ENCODE assay signal across 8 mouse cellular contexts in genomic region chr7:3629030-3629429, GRCm38 (mm10). TPM values are rescaled to one million over a fixed set of nuclear protein-coding genes. Genes with fewer than 3 reads are reported as not detected.
DNase-seq lines count a peak whose midpoint lies in the region; ATAC-seq and TF ChIP-seq lines count a peak whose summit lies in the region.

No protein-coding gene starts in this region.

- WGBS in heart, embryonic 13.5 days = 29% methylated on average over 4 of the region's 4 CpGs
- 31% methylated on average over 4 of the region's 4 CpGs for WGBS in bone marrow, adult 2 months
- 26% methylated on average over 4 of the region's 4 CpGs for WGBS in heart, embryonic 16.5 days
- 42% methylated on average over 4 of the region's 4 CpGs for WGBS in midbrain, embryonic 10.5 days

- intact Hi-C loops in heart, postnatal 25 days (cut with DNase I) = no loop called here

- TF ChIP-seq CTCF in bone marrow, adult 2 months (IDR thresholded peaks at IDR 0.05; ENCODE audit: control insufficient read depth, insufficient read depth, low read length) = no peak

- peak overlapping the region; percentile 92 for H3K9ac ChIP-seq in heart, embryonic 13.5 days
- H3K9ac ChIP-seq in heart, embryonic 16.5 days (ENCODE audit: low read length) = peak overlapping the region; percentile 78

- H3K36me3 ChIP-seq in heart, embryonic 13.5 days = peaks cover 65% of the 10 kb centered on the region
- H3K36me3 ChIP-seq in heart, embryonic 16.5 days (ENCODE audit: control insufficient read depth, insufficient read depth) = peaks cover 13% of the 10 kb centered on the region
- peaks cover 56% of the 10 kb centered on the region for H3K36me3 ChIP-seq in midbrain, embryonic 10.5 days

- no peaks in the 10 kb centered on the region for H3K9me3 ChIP-seq in heart, embryonic 13.5 days
- no peaks in the 10 kb centered on the region for H3K9me3 ChIP-seq in heart, embryonic 16.5 days (replicated peaks; ENCODE audit: control insufficient read depth, low read length)
- H3K9me3 ChIP-seq in midbrain, embryonic 10.5 days (replicated peaks) = no peaks in the 10 kb centered on the region

- peak overlapping the region; percentile 86; the same call in 1 of the 2 replicates for H3K27ac ChIP-seq in heart, embryonic 13.5 days (replicated peaks)
- peak overlapping the region; percentile 76; the same call in 1 of the 2 replicates for H3K27ac ChIP-seq in bone marrow, adult 2 months (ENCODE audit: control insufficient read depth, insufficient read depth, low read depth, low read length, poor library complexity)
- H3K27ac ChIP-seq in heart, embryonic 16.5 days (ENCODE audit: low read length) = no peak overlapping the region
- H3K27ac ChIP-seq in midbrain, embryonic 10.5 days (replicated peaks) = peak overlapping the region; percentile 86

- H3K4me3 ChIP-seq in heart, embryonic 13.5 days = peak overlapping the region; percentile 80
- peak overlapping the region; percentile 86 for H3K4me3 ChIP-seq in bone marrow, adult 2 months (replicated peaks; ENCODE audit: control insufficient read depth, low read depth, low read length)
- peak overlapping the region; percentile 75 for H3K4me3 ChIP-seq in heart, embryonic 16.5 days (ENCODE audit: low read length)
- peak overlapping the region; percentile 78 for H3K4me3 ChIP-seq in midbrain, embryonic 10.5 days

- no peaks in the 10 kb centered on the region for H3K27me3 ChIP-seq in heart, embryonic 13.5 days (replicated peaks)
- H3K27me3 ChIP-seq in heart, embryonic 16.5 days (ENCODE audit: control insufficient read depth, insufficient read depth, low read length) = no peaks in the 10 kb centered on the region
- no peaks in the 10 kb centered on the region for H3K27me3 ChIP-seq in midbrain, embryonic 10.5 days (ENCODE audit: low read depth, poor library complexity, severe bottlenecking)

- H3K4me1 ChIP-seq in heart, embryonic 13.5 days = peaks cover 25% of the 10 kb centered on the region
- H3K4me1 ChIP-seq in bone marrow, adult 2 months (ENCODE audit: control insufficient read depth, insufficient read depth, low read length) = peaks cover 2% of the 10 kb centered on the region
- peaks cover 15% of the 10 kb centered on the region for H3K4me1 ChIP-seq in heart, embryonic 16.5 days (ENCODE audit: control insufficient read depth, insufficient read depth, low read length)
- peaks cover 21% of the 10 kb centered on the region for H3K4me1 ChIP-seq in midbrain, embryonic 10.5 days

- peak overlapping the region; percentile 100 for H3K4me2 ChIP-seq in heart, embryonic 13.5 days
- H3K4me2 ChIP-seq in heart, embryonic 16.5 days (ENCODE audit: low read depth, low read length) = peak overlapping the region; percentile 87

- TF ChIP-seq POLR2A in bone marrow, adult 2 months (IDR thresholded peaks at IDR 0.05; ENCODE audit: borderline replicate concordance, control insufficient read depth, low read depth, low read length) = no peak

- DNase-seq in heart, postnatal 25 days (ENCODE audit: low spot score) = no peak
- no peak for DNase-seq in midbrain, embryonic 10.5 days (ENCODE audit: low spot score)
- DNase-seq in retina, embryonic 14.5 days (ENCODE audit: low spot score) = no peak
- no peak for DNase-seq in adrenal gland, postnatal 36 days
- DNase-seq in adrenal gland, adult 2 months = no peak

- no peak for ATAC-seq in heart, embryonic 13.5 days (ENCODE audit: extremely low read depth, insufficient number of reproducible peaks, low FRiP score, low TSS enrichment)
- ATAC-seq in heart, embryonic 16.5 days (replicated peaks; ENCODE audit: extremely low read depth, insufficient read depth, low FRiP score) = no peak

RNA-seq across cellular contexts. Expression of gene Tfpt, which starts 0.7 kb away (rescaled TPM):
- polyA plus RNA-seq in heart, embryonic 13.5 days (2015; fragmentation: Nextera tagmentation; extraction: Ambion mirVana) = 13.5 and 15.1 TPM in 2 replicates
- total RNA-seq in heart, postnatal 25 days (2021) = 10 to 100 TPM; 16.9 to 20.0 TPM
- 12.2 and 42.0 TPM in 2 replicates for polyA plus RNA-seq in bone marrow, adult 2 months (2011; ENCODE audit: insufficient read depth, insufficient read length, low replicate concordance, missing spikeins)
- 15.6 and 17.0 TPM in 2 replicates for polyA plus RNA-seq in heart, embryonic 16.5 days (2015; fragmentation: Nextera tagmentation; extraction: Ambion mirVana)
- polyA plus RNA-seq in midbrain, embryonic 10.5 days (2016; fragmentation: Nextera tagmentation; extraction: Ambion mirVana) = 30.3 and 30.8 TPM in 2 replicates
- total RNA-seq in adrenal gland, postnatal 36 days (2021) = 10 to 100 TPM; 26.3 to 29.6 TPM
- 10 to 100 TPM; 24.1 to 26.2 TPM for total RNA-seq in adrenal gland, adult 2 months (2021)
- 3.4 and 4.0 TPM in 2 replicates for polyA plus RNA-seq in adrenal gland, adult 2 months (2012; rRNA removed)

RNA-seq across cellular contexts. Expression of gene Prpf31, which starts 0.8 kb away (rescaled TPM):
- 60.9 and 69.9 TPM in 2 replicates for polyA plus RNA-seq in heart, embryonic 13.5 days (2015; fragmentation: Nextera tagmentation; extraction: Ambion mirVana)
- 10 to 100 TPM; 22.2 to 25.1 TPM for total RNA-seq in heart, postnatal 25 days (2021)
- polyA plus RNA-seq in bone marrow, adult 2 months (2011; ENCODE audit: insufficient read depth, insufficient read length, low replicate concordance, missing spikeins) = 26.4 and 45.2 TPM in 2 replicates
- polyA plus RNA-seq in heart, embryonic 16.5 days (2015; fragmentation: Nextera tagmentation; extraction: Ambion mirVana) = 60.8 and 62.2 TPM in 2 replicates
- polyA plus RNA-seq in midbrain, embryonic 10.5 days (2016; fragmentation: Nextera tagmentation; extraction: Ambion mirVana) = 174 and 180 TPM in 2 replicates
- 10 to 100 TPM; 44.8 to 49.5 TPM for total RNA-seq in adrenal gland, postnatal 36 days (2021)
- 10 to 100 TPM; 36.8 to 53.1 TPM for total RNA-seq in adrenal gland, adult 2 months (2021)
- 20.5 and 33.7 TPM in 2 replicates for polyA plus RNA-seq in adrenal gland, adult 2 months (2012; rRNA removed)

RNA-seq across cellular contexts. Expression of gene Ndufa3, which starts 11.9 kb away (rescaled TPM):
- polyA plus RNA-seq in heart, embryonic 13.5 days (2015; fragmentation: Nextera tagmentation; extraction: Ambion mirVana) = 703 and 780 TPM in 2 replicates
- 1,000 to 10,000 TPM; 1,735 to 1,752 TPM for total RNA-seq in heart, postnatal 25 days (2021)
- 372 and 377 TPM in 2 replicates for polyA plus RNA-seq in bone marrow, adult 2 months (2011; ENCODE audit: insufficient read depth, insufficient read length, low replicate concordance, missing spikeins)
- 644 and 753 TPM in 2 replicates for polyA plus RNA-seq in heart, embryonic 16.5 days (2015; fragmentation: Nextera tagmentation; extraction: Ambion mirVana)
- 372 and 423 TPM in 2 replicates for polyA plus RNA-seq in midbrain, embryonic 10.5 days (2016; fragmentation: Nextera tagmentation; extraction: Ambion mirVana)
- 100 to 1,000 TPM; 710 to 713 TPM for total RNA-seq in adrenal gland, postnatal 36 days (2021)
- total RNA-seq in adrenal gland, adult 2 months (2021) = 100 to 1,000 TPM; 829 to 842 TPM
- 217 and 245 TPM in 2 replicates for polyA plus RNA-seq in adrenal gland, adult 2 months (2012; rRNA removed)

RNA-seq across cellular contexts. Expression of gene Oscar, which starts 13.1 kb away (rescaled TPM):
- 0.15 TPM in 1 of 2 replicates, not detected in the other for polyA plus RNA-seq in heart, embryonic 13.5 days (2015; fragmentation: Nextera tagmentation; extraction: Ambion mirVana)
- under 1 TPM; 0.13 to 0.20 TPM for total RNA-seq in heart, postnatal 25 days (2021)
- 1.1 TPM in 1 of 2 replicates, not detected in the other for polyA plus RNA-seq in bone marrow, adult 2 months (2011; ENCODE audit: insufficient read depth, insufficient read length, low replicate concordance, missing spikeins)
- polyA plus RNA-seq in heart, embryonic 16.5 days (2015; fragmentation: Nextera tagmentation; extraction: Ambion mirVana) = 0.27 TPM in 1 of 2 replicates, not detected in the other
- polyA plus RNA-seq in midbrain, embryonic 10.5 days (2016; fragmentation: Nextera tagmentation; extraction: Ambion mirVana) = not detected in 2 replicates
- not detected for total RNA-seq in adrenal gland, postnatal 36 days (2021)
- not detected for total RNA-seq in adrenal gland, adult 2 months (2021)
- 0.38 and 1.0 TPM in 2 replicates for polyA plus RNA-seq in adrenal gland, adult 2 months (2012; rRNA removed)

RNA-seq across cellular contexts. Expression of gene Cnot3, which starts 16.0 kb away (rescaled TPM):
- polyA plus RNA-seq in heart, embryonic 13.5 days (2015; fragmentation: Nextera tagmentation; extraction: Ambion mirVana) = 31.1 and 33.3 TPM in 2 replicates
- total RNA-seq in heart, postnatal 25 days (2021) = 10 to 100 TPM; 24.7 to 30.6 TPM
- polyA plus RNA-seq in bone marrow, adult 2 months (2011; ENCODE audit: insufficient read depth, insufficient read length, low replicate concordance, missing spikeins) = 72.1 and 112 TPM in 2 replicates
- polyA plus RNA-seq in heart, embryonic 16.5 days (2015; fragmentation: Nextera tagmentation; extraction: Ambion mirVana) = 29.9 and 32.9 TPM in 2 replicates
- polyA plus RNA-seq in midbrain, embryonic 10.5 days (2016; fragmentation: Nextera tagmentation; extraction: Ambion mirVana) = 75.2 and 82.7 TPM in 2 replicates
- total RNA-seq in adrenal gland, postnatal 36 days (2021) = 10 to 100 TPM; 47.5 to 47.6 TPM
- 10 to 100 TPM; 52.6 to 61.5 TPM for total RNA-seq in adrenal gland, adult 2 months (2021)
- 83.3 and 103 TPM in 2 replicates for polyA plus RNA-seq in adrenal gland, adult 2 months (2012; rRNA removed)
